Mouse (Mus musculus): ENCODE results near the gene Specc1.

Specc1 gene

GRCm38 (mm10) chr11:62047817-62048640, 91.5 kb downstream of the Specc1 start:
- DNase-seq (ENCODE audit: low read depth, low spot score): peak; percentile 65

DNA sequence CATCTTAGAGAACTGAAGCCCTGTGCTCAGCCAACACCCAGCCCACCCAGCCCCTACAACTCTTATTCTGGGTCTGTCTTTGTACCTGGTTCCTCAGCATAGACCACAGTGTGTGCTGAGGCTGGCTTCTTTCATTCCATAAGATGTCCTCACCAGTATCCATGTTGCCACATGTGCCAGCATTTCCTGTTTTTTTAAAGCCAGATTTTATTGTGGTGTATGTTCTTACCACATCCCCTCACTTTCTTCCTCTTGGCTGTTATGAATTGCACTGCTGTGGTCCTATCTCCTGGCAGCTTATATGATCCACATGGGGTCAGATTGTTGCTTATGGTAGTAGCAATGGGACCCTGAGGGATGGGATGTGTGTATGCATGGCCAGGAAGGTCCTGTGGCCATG, 92.6 kb downstream of the Specc1 start:
- no peak for DNase-seq (ENCODE audit: low read depth, low spot score)

DNA sequence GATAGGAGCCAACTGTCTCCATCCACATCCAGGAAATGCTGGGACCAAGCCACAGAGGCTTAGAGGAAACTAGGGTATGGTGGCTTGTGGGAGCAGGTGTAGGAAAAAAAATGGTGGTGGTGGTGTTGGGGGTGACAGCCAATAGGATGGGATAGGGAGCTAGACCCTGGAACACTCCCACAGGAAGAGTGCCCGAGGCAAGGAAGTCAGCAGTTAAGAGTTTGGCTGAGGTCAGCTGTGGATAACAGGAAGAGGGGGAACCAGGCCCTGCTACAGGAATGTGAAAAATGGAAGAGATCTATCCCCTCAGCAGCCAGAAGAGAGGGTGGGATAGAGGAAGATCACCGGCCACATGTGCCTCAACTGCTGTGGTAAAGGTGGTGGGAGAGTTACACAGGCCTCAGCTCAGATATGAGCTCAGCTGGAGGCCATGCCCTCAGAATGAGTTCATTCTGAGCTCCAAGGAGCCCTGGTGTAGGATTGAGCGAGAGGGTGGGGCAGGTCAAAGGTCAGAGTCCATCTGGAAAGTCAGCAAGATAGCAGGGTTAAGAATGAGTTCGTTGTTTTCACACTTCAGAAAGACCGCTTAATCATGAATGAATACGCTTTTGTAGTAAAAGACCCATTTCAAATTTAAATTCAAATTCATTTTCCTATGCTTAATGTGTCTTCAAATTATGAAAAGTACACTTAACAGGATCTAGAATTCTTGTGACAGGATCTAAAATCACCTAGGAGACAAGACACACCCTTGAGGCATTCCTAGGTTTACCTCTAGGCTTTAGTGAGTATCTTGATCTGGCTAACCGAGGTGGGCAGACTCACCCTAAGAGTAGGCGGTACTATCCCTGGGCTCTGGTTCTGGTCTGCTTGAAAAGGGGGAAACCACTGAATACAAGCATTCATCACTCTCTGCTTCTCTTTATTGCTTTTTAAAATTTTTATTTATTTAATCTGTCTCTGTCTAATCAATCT, 94.1 kb downstream of the Specc1 start:
- peak; percentile 56 for DNase-seq (ENCODE audit: low read depth, low spot score)

DNA sequence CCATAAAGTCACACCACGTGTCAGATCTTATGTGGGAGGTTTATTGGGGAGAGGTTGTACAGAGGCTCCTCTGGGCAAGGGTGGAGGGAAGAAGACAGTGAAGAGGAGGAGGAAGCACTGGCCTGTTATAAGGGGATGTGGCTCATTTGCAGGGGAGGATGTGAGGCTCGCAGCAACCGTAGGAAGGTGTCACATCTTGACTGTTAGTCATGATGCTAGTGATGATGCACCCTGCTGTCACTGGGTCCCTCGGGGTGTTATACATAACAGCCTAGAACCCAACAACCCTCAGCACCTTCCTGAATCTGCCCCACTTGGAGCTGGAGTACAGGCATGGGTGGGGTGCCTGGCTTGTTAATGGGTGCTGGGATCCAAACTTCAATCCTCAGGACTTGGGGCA, 94.9 kb downstream of the Specc1 start:
- no peak for DNase-seq (ENCODE audit: low read depth, low spot score)

- DNase-seq (ENCODE audit: low read depth, low spot score): no peak
Measured at GRCm38 (mm10) chr11:62053928-62054327, 97.4 kb downstream of the Specc1 start.

DNA sequence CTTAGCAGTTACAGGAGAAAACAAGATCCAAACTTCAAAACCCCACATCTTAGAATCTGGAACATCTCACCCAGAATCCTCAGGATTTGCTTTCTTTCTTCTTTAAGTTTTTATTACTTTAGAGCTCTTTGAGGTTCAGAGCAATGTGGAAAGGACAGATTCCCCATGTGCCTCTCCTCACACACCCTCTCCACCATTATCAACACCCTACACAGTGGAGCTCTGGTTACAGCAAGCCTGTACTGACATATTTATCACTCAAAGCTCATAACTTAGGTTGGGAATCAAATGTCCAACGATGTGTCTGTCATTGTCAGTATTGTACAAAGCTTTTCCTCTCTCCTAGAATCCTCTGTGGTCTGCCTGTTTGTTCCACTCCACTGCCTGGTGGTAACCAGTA, 108.0 kb downstream of the Specc1 start:
- no peak for DNase-seq (ENCODE audit: low read depth, low spot score)

DNA sequence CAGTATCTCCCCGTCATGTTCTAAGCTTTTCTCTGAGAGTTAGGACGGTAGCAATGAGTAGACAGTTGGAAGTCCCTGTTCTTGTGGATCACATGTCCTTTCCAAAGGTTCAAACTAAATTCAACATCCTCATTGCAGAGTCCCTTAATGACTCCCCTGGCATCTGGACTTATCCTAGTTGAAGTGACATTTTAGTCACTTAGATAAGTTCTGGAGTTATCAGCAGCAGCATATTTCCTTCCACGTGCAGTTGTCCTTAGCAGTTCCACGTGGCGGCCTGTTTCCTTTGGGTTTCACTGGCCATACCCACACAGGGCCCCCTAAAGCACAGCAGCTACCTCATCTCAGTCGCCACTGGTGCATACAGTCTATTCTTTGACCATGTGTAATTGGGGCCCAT, 109.1 kb downstream of the Specc1 start:
- no peak for DNase-seq (ENCODE audit: low read depth, low spot score)

DNA sequence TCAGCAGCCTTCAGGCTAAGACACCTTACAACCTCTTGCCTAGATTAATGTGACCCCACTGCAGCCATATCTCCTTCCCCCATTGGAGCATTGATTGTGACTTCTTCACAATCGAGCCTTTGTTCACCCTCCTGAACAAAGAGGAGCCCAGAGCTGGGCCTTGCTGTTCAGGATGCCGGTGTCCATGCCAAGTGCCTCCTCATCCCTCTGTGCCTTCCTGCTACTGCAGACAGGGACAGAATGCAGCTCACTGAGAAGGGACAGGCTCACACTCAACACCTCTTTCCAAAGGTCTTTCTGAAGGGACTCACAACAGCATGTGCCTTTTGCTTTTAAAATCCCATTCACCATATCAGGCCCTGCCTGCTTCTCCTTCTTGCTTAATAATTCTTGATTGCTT, 113.0 kb downstream of the Specc1 start:
- no peak for DNase-seq (ENCODE audit: low read depth, low spot score)

- no peak for DNase-seq (ENCODE audit: low read depth, low spot score)
Measured at GRCm38 (mm10) chr11:62070206-62070605, 113.6 kb downstream of the Specc1 start.

GRCm38 (mm10) chr11:62072406-62072805, 115.8 kb downstream of the Specc1 start:
- DNase-seq (ENCODE audit: low read depth, low spot score): no peak

DNA sequence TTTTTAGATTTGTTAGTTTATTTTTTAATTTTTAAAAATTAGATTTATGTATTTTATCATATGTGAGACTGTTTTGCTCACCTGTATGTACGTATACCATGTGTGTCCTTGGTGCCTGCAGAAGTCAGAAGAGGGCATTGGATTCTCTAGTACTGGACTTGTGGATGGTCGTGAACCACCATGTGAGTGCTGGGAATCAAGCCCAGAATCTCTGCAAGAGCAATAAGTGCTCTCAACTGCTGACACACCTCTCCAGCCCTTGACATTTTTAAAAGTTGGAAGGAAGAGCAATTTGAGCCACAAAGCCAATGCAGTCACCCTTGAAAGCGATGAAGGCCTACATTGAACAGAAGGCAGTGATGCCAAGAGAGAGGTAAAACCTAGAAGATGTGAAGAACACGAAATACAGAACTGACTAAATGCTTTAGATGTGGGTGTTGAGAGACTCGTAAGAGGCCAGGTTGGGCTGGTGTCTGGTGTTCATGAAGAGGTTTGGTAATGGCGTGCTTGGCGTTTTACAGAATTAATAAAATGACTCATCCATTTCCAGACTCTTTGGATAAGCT, 117.1 kb downstream of the Specc1 start:
- DNase-seq (ENCODE audit: low read depth, low spot score): no peak

GRCm38 (mm10) chr11:62074578-62074977, 118.0 kb downstream of the Specc1 start:
- DNase-seq (ENCODE audit: low read depth, low spot score): no peak

- peak; percentile 8 for DNase-seq (ENCODE audit: low read depth, low spot score)
Measured at GRCm38 (mm10) chr11:62075071-62075470, 118.5 kb downstream of the Specc1 start.

GRCm38 (mm10) chr11:62075551-62075950, 119.0 kb downstream of the Specc1 start:
- no peak for DNase-seq (ENCODE audit: low read depth, low spot score)

DNA sequence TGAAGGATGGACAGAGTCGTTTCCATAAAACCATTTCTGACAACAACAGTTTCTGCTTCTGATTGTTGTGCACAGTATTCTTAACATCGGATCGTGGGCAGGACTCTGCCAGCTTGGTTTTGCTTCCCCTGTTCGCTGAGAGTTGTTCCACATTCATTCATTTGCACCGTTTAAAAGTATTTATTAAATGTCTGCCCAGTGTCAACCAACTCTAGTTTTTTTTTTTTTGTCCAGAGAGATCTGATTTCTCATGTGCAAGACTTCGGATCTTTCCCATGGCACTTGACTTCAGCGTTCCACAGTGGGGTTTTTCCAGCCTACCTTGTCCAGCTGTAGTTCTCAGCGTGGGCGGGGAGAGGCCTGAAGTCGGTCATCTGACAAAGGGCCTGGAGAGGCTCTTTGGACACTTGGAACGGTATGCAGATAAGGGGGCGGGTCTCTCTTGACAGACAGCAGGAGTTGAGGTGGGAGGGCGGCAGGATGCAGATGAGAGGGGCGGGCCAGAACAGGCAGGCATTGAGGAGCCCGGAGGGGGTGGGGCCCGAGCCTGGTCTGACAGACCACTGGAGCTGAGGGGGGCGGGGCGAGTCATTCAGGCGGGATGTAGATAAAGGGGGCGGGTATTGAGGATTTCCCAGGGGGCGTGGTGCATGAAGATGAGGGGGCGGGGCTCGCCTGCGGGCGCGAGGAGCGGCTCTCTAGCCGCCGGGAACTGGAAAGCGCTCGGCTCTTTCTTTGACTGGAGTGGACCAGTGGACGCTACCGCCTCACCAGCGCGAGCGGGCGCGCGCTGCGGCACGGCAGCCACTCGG, 120.0 kb downstream of the Specc1 start:
- peak; percentile 99 for DNase-seq (ENCODE audit: low read depth, low spot score)

DNA sequence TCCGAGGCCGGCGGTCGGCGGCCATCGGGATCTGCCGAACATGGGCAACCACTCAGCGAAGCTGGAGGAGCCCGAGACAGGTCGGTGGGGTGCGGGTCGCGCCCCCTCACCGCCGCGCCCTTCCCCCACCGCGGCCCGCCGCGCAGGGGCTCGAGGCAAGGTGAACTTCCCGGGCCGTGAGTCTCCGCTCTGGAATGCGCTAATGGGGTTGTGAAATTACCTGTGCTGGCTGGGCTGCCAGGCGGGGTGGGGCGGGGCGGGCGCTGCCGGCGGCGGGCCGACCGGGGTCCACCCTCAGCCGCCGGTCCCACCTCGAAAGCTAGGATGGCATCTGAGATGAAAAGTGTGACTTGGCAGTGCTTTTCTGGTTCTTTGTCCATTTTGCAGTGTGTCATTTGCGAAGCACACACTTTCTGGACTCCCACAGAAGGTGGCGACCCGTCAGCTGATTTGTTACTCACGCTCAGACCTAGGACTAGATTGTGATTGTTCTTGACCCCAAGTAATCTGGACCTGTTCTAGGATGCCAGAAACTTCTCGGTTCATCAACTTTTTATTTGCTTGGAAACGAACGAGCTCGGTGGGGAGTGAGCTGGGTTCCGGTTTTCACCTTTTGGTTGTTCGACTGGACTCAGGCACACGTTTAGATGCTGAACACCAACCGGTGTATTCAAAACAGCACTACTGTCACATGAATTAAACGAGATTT, 120.7 kb downstream of the Specc1 start:
- DNase-seq (ENCODE audit: low read depth, low spot score): peak; percentile 54

DNA sequence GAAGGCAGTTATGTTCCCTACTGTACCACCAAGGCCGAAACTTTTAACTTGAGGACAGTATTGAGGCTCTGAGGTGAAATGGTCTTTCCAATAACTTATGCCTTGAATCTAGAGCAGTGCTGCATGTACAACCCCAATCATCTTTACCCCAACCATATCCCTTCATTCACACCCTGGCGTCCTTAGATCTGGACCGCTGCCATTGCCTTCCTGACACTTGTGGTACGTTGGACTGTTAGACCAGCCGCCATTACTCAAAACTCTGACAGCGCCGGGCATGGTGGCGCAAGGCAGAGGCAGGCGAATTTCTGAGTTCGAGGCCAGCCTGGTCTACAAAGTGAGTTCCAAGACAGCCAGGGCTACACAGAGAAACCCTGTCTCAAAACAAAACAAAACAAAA, 121.8 kb downstream of the Specc1 start:
- DNase-seq (ENCODE audit: low read depth, low spot score): no peak

GRCm38 (mm10) chr11:62079100-62079857, 122.7 kb downstream of the Specc1 start:
- no peak for DNase-seq (ENCODE audit: low read depth, low spot score)

- no peak for DNase-seq (ENCODE audit: low read depth, low spot score)
Measured at GRCm38 (mm10) chr11:62080476-62080875, 123.9 kb downstream of the Specc1 start.

DNA sequence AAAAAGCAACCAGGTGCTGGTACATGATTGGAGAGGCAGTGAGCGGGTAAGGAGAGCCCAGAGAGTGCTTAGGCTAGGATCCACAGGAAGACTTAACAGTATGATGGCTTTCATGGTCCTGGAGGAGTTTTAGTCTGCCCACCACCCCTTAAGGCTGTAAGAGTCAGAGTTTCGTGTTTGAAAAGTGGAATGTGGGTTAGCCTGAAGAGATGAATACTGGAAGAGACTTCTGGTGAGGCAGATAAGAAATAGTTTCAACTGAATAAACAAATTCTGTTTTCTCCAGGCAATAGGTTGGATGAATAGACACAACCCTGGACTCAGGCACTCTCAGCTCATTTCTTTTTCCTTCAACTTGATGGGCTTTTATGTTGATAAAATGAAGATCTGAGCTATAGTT, 130.1 kb downstream of the Specc1 start:
- DNase-seq (ENCODE audit: low read depth, low spot score): no peak

Measured in ES-CJ7 (cell line).